Mouse (Mus musculus) hindbrain, embryonic 10.5 days (tissue): ENCODE data around the gene Wdr92. TPM values are rescaled to one million over a fixed set of nuclear protein-coding genes. Genes with fewer than 3 reads are reported as not detected.

Experiments used
- polyA plus RNA-seq: library from polyadenylated mRNA; unstranded; fragments of >200 nt; fragmentation: Nextera tagmentation; extraction: Ambion mirVana; gene quantifications from 2 replicates; pipeline ENCODE4 v1.2.1, GENCODE M21; 2016

Gene Wdr92
- polyA plus RNA-seq, 1 experiment from 2014 or later, result 25.8 TPM

Other genes starting within 250 kb of the Wdr92 start
- gene Fbxo48, start 230.7 kb upstream of the Wdr92 start, polyA plus RNA-seq, result 1.2 and 1.6 TPM in 2 replicates
- gene Cnrip1, start 130.5 kb upstream of the Wdr92 start, polyA plus RNA-seq, result 17.5 and 22.5 TPM in 2 replicates
- 4.7 and 4.9 TPM in 2 replicates for gene Plek, start 129.7 kb upstream of the Wdr92 start, polyA plus RNA-seq
- 78.9 and 79.2 TPM in 2 replicates for gene Ppp3r1, start 22.8 kb upstream of the Wdr92 start, polyA plus RNA-seq
- 89.5 and 109 TPM in 2 replicates for gene Pno1, start 29.5 kb downstream of the Wdr92 start, polyA plus RNA-seq
- gene C1d, start 75.5 kb downstream of the Wdr92 start, polyA plus RNA-seq, result 102 and 103 TPM in 2 replicates